Mouse (Mus musculus) sigmoid colon, adult 10 weeks (tissue): ENCODE measurements around the gene Tmem14a. TPM values are rescaled to one million over a fixed set of nuclear protein-coding genes. Genes with fewer than 3 reads are reported as not detected.

Experiments
- polyA plus RNA-seq: library from polyadenylated mRNA; stranded (reverse); fragments of 350-450 nt; fragmentation: Illumina TruSeq; extraction: RNeasy Lipid Tissue Mini Kit (QIAGEN cat#74804); gene quantifications from one replicate; pipeline ENCODE4 v1.2.3, GENCODE M21; 2014; ENCODE audit warnings: low read depth, low replicate concordance

The Tmem14a gene
- 16.3 TPM for polyA plus RNA-seq

GRCm38 (mm10) chr1:21218489-21218919 is at the start of gene Tmem14a:
Gene Tmem14a, plus strand, starts transcription at chr1:21218575.

GRCm38 (mm10) chr1:21239911-21240898 is 21.8 kb downstream of the Tmem14a start, which contains the start of gene Gsta3:
Gene Gsta3, plus strand, starts transcription at chr1:21240589.

Other genes with a start within 250 kb of the Tmem14a start
- gene Tram2, start 139.3 kb upstream of the Tmem14a start, polyA plus RNA-seq: 2.9 TPM
- gene Gsta3, start 22.0 kb downstream of the Tmem14a start, polyA plus RNA-seq: 17.3 TPM
- 5.3 TPM for gene Khdc1a, start 131.1 kb downstream of the Tmem14a start, polyA plus RNA-seq
- gene Khdc1c, start 149.8 kb downstream of the Tmem14a start, polyA plus RNA-seq: not detected
- not detected for gene Khdc1b, start 165.0 kb downstream of the Tmem14a start, polyA plus RNA-seq